Mouse (Mus musculus): ENCODE results near the gene Fyn.

GRCm38 (mm10) chr10:39532008-39532740 lies 163.5 kb downstream of the Fyn start:
- TF ChIP-seq POLR2A (IDR thresholded peaks at IDR 0.05; ENCODE audit: borderline replicate concordance, low read depth, low read length) = no peak
- TF ChIP-seq CTCF (IDR thresholded peaks at IDR 0.05; ENCODE audit: low read depth, low read length) = no peak

All from bone marrow macrophage, adult 2 months (primary cell).